Mouse (Mus musculus) layer of hippocampus, adult 2 months (tissue): ENCODE data around the gene Kbtbd6. TPM values are rescaled to one million over a fixed set of nuclear protein-coding genes. Genes with fewer than 3 reads are reported as not detected.

ENCODE experiments used
- DNase-seq, 2 experiments: peaks; one replicate each; pipeline ENCODE4 v3.0.0; 2022; ENCODE audit warnings: low spot score in 2 of 2
- H3K27ac ChIP-seq: fragments of 200-600 bp; 2 replicates; pipeline ENCODE4 v1.8.1; 2022
- H3K4me3 ChIP-seq: fragments of 200-600 bp; 2 replicates; pipeline ENCODE4 v1.8.1; 2022; ENCODE audit warnings: mild to moderate bottlenecking
- CTCF ChIP-seq: fragments of 200-600 bp; conservative IDR thresholded peaks from 2 replicates; pipeline ENCODE4 v1.8.1; 2022; ENCODE audit warnings: antibody characterized with exemption, mild to moderate bottlenecking, moderate library complexity
- total RNA-seq, 2 experiments: library from RNA; stranded (reverse); gene quantifications; 2 replicates each; pipeline ENCODE4 v1.2.3; 2021

The Kbtbd6 gene
- total RNA-seq, 2 experiments from 2014 or later, result 0.91 to 1.2 TPM

GRCm38 (mm10) chr14:79486617-79486992 lies 35.0 kb downstream of the Kbtbd6 start:
- DNase-seq, result no peak
- TF ChIP-seq CTCF, result no peak
- Histone ChIP-seq H3K27ac (peak overlapping the region; percentile 69; the same call in 1 of the 2 replicates), H3K4me3 (no peak overlapping the region)

DNA sequence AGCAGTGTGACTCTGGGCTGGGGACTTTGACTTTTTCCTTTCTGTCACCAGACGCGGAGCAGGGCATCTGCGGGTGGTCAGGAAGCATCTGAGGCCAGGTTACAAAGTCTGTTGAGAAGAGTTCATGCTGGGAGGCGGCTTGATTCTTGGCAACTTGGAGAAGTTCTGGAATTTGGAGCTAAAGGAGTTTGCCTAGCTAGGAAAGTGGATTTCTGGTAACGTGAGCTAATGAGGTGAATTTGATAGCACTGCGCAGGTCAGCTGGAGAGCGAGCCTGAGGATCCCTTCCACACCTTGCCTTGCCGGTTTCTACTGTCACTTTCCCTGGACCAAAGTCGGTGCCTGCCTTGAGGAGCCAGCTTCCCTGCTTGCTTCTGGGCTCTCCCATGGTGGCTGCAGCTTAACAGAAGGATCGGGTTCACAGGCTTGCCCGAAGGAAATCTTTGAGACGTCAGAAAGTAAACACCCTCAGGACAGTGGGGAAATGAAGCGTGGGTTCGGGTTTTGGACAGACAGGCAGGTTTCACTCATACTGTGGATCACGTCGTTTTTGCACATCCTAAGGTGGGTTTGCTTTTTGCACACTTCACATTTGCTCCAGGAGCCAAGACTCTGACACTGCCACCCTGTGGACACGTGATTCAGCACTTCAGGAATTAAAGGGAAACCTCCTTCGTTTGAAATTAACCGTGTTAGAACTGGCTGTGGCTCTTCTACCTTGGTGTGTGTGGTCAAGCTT lies 35.5 kb downstream of the Kbtbd6 start:
- Histone ChIP-seq H3K27ac (peak overlapping the region; percentile 69), H3K4me3 (peak overlapping the region; percentile 63)
- TF ChIP-seq CTCF, result peak; percentile 61
- DNase-seq, result peak; percentile 11 to 44

DNA sequence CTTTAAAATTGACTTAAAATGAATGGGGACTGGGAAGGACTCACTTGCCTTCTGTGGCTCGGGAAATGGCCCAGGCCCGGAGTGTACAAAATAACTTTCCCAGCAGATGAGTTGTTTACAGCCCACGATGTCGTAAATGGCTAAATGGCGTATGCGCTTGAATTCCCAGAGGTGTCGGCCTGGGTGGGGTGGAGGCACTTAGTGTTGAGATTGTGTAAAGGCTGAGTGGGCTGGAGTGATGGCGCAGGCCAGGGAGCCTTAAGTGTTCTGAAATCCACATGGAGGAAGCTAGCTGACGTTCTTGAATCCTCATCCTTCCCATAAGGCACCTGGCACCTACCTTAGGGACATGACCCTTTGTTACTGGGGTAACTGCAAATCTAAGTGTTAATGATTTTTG lies 36.9 kb downstream of the Kbtbd6 start:
- TF ChIP-seq CTCF, result no peak
- Histone ChIP-seq H3K27ac (no peak overlapping the region), H3K4me3 (no peak overlapping the region)
- DNase-seq, result no peak

DNA sequence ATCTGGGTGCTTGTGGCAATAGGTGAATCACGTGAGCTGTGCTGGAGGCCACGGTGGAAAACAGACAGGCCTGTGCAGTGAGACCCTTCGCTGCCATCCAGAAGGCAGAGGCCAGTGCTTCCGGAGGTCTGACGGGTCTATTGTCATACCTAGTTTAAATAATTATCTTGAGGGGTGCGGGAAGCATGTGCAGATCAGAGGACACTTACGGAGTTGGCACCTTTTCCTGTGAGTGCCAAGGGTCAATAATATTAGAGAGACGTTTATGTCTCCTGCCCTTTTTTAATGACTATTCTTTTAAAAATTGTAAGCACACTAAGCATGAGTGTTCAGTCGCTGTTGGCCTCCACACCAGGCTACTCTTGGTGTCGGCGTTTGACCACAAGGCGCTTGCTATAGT lies 37.5 kb downstream of the Kbtbd6 start:
- H3K4me3 ChIP-seq, result no peak overlapping the region
- no peak overlapping the region for H3K27ac ChIP-seq
- TF ChIP-seq CTCF, result no peak
- no peak for DNase-seq

DNA sequence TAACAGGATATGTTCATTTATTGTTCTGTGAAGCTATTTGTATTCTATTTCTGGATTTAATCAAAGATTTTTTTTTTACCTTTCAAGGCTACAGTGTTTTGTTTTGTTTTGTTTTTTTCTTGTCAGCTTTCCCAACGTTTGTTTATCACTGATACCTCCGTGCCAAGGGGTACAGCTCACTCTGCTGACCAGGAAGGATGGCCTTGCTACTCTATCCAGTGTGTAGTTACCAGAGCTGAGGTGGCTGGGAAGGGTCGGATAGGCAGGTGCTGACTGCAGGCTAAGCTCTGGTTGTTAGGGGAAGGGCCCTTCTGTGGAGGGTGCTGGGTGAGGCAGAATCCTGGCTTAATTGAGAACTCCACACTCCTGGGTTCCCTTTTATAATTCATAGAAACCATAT lies 38.6 kb downstream of the Kbtbd6 start:
- H3K27ac ChIP-seq, result no peak overlapping the region
- DNase-seq, result no peak
- no peak overlapping the region for H3K4me3 ChIP-seq
- TF ChIP-seq CTCF, result no peak

GRCm38 (mm10) chr14:79494349-79494748 lies 42.7 kb downstream of the Kbtbd6 start:
- TF ChIP-seq CTCF, result no peak
- Histone ChIP-seq H3K4me3 (no peak overlapping the region), H3K27ac (no peak overlapping the region)
- no peak for DNase-seq

DNA sequence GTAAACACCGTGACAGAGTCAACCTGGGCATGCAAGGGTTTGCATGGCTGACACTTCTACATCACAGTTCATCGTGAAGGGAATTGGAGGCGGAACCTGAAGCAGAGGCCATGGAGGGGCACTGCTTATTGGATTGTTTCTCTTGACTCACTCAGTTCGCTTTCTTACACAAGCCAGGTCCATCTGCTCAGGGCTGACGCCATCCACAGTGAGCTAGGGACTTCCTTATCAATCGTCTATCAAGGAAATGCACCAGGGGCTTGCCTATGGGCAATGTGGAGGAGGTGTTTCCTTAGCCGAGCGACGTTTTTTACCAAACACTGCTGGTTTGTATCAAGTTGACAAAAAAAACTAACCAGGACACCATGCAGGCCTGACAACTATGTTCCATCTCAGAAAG lies 47.7 kb downstream of the Kbtbd6 start:
- H3K4me3 ChIP-seq, result no peak overlapping the region

DNA sequence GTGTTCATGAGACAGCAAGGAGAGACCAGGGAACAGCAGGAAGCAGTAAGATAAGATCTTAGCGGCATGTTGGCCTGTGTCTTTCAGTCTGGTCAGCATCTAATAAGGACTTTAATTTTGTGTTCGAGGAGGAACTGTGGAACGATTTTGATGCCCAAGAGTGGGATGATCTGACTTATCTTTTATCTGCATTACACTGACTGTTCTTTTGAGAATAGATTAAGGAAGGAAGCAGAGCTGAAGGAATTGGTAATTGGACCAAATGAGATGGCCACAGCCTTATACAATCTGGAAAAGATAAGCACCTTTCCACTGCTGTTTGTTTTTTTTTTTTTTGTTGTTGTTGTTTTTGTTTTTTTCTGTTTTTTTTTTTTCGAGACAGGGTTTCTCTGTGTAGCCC lies 49.1 kb downstream of the Kbtbd6 start:
- no peak for DNase-seq
- Histone ChIP-seq H3K27ac (no peak overlapping the region), H3K4me3 (no peak overlapping the region)
- TF ChIP-seq CTCF, result no peak

More for the DNA sequence above, 47.7 kb downstream of the Kbtbd6 start:
- no peak overlapping the region for H3K27ac ChIP-seq
- no peak for TF ChIP-seq CTCF
- DNase-seq, result no peak

GRCm38 (mm10) chr14:79503371-79504075 lies 51.9 kb downstream of the Kbtbd6 start:
- no peak for TF ChIP-seq CTCF
- Histone ChIP-seq H3K27ac (no peak overlapping the region; the same call in 1 of the 2 replicates), H3K4me3 (no peak overlapping the region)
- DNase-seq, result no peak

Other genes with a start within 250 kb of the Kbtbd6 start
- not detected for gene Zfp957, start 204.5 kb upstream of the Kbtbd6 start, total RNA-seq
- gene Rgcc, start 150.2 kb upstream of the Kbtbd6 start, total RNA-seq, result 10 to 100 TPM; 37.1 to 40.7 TPM
- 10 to 100 TPM; 13.5 to 15.2 TPM for gene Naa16, start 61.1 kb upstream of the Kbtbd6 start, total RNA-seq
- 1 to 10 TPM; 6.0 to 6.2 TPM for gene Mtrf1, start 54.1 kb upstream of the Kbtbd6 start, total RNA-seq
- gene Kbtbd7, start 25.3 kb upstream of the Kbtbd6 start, total RNA-seq, result 10 to 100 TPM; 39.9 to 44.0 TPM
- gene Elf1, start 29.4 kb downstream of the Kbtbd6 start, total RNA-seq, result 1 to 10 TPM; 4.6 to 4.8 TPM
- gene Wbp4, start 29.7 kb downstream of the Kbtbd6 start, total RNA-seq, result 10 to 100 TPM; 50.4 to 52.8 TPM
- gene Sugt1, start 135.9 kb downstream of the Kbtbd6 start, total RNA-seq, result 10 to 100 TPM; 89.7 to 92.1 TPM
- gene Cnmd, start 210.3 kb downstream of the Kbtbd6 start, total RNA-seq, result 1 to 10 TPM; 1.5 to 1.8 TPM